Mouse (Mus musculus) CD8-positive naive resting alpha-beta T cell, adult 57 days (primary cell): Measurements from ENCODE around the gene Ptger3. TPM values are rescaled to one million over a fixed set of nuclear protein-coding genes. Genes with fewer than 3 reads are reported as not detected.

ENCODE experiments used
- total RNA-seq: library from RNA; stranded (reverse); gene quantifications from one replicate; pipeline ENCODE4 v1.2.4, GENCODE M21; 2023

Ptger3 gene
- not detected for total RNA-seq

DNA sequence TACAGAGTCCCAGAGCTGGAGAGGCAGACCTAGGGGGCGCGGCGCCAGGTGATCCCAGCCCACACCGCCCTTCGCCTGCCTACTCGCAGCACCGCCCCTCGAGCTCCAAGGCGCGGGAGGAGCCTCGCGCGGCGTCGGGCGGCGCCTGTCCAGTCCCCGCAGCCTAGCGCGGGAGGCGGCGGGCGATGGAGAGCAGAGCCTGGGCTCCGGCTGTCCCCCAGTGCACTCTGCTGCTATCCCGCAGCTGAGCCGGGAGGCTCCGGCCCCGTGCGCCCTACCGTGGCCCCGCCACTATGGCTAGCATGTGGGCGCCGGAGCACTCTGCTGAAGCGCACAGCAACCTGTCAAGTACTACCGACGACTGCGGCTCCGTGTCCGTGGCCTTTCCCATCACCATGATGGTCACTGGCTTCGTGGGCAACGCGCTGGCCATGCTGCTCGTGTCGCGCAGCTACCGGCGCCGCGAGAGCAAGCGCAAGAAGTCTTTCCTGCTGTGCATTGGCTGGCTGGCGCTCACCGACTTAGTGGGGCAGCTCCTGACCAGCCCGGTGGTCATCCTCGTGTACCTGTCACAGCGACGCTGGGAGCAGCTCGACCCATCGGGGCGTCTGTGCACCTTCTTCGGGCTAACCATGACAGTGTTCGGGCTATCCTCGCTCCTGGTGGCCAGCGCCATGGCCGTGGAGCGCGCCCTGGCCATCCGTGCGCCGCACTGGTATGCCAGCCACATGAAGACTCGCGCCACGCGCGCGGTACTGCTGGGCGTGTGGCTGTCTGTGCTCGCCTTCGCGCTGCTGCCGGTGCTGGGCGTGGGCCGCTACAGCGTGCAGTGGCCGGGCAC is at the start of gene Ptger3:
TSS of gene Ptger3 (plus strand) at position 168 of the 841 bp plus-strand sequence.

DNA sequence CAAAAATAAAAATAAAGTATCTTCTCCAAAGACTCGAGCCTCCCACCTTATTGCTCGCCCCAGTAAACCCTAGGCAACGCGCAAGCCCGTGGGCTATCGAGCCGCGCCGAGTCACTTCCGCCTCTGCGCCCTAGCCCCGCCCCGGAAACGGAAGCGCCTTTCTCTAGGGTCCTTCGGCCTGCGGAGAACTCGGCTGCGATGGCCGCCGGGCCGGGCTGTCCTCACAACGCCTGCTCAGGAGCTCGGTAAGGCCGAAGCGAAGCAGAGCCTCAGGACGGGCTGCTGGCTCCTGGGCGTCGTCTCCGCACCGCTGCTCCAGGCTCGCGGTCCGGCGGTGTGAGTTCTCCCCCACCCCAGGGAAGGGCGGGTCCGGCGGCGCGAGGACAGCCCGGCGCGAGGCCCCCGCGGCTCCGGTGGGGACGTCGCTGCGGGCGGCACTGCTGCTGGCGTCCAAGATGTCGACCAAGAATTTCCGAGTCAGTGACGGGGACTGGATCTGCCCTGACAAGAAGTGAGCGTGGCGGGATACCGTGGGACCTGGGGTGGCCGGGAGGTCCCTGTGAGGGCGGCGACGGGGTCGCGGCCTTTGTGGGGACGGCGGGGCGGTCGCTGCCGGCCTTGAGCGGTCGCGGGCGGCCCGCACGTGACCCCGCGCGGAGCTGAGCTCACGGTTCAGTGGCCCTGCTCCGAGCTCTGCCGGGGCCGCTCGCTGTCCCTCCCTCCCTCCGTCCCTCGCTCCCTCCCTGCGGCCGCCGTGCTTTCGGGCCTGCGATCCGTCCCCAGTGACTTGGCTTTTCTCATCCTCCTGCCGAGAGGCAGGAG is 32.5 kb upstream of the Ptger3 start, which contains the start of gene Zranb2:
TSS of gene Zranb2 (plus strand) at position 197 of the 822 bp plus-strand sequence.

Other genes with a start within 250 kb of the Ptger3 start
- 59.0 TPM for gene Zranb2, start 32.7 kb upstream of the Ptger3 start, total RNA-seq